Mouse (Mus musculus): ENCODE measurements around the gene Saxo1. TPM values are rescaled to one million over a fixed set of nuclear protein-coding genes. Genes with fewer than 3 reads are reported as not detected.

The Saxo1 gene
- total and polyA plus RNA-seq, 3 experiments = not detected

DNA sequence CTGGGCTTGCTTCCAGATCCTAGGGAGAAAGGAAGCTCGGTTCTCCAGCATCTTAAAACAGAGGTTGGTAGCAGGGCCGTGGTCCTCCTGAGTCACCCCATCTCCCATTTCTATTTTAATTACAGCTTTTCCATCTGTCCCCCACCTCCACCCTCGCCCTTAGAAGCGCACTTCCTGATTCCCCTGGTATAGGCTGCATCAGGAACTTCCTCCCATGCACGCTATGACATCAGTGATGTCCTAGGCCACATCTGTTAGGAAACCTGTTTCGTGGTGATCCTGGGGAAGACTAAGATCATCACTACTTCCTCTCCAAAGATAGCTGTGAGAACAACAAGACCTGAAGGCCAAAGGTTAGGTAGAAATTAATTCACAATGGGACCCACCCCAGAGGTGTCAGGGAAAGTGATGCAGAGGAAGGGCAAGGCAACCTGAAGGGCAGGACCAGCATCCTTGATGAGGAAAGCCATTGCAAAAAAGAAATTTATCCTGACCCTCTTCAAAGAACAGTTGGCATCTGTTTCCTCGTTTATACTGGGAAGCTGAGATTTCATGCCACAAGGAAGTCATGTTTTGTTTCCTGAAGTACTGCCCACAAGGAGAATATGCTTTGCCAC lies 161.3 kb downstream of the Saxo1 start:
- Histone ChIP-seq H3K79me2 (ENCODE audit: control insufficient read depth, insufficient read depth, low read length, poor library complexity) (no peaks in the 10 kb centered on the region), H3K4me1 (ENCODE audit: control insufficient read depth in 1 of 2, insufficient read depth in 2 of 2, low read length in 2 of 2) (no peaks in the 10 kb centered on the region), H3K36me3 (ENCODE audit: control insufficient read depth in 1 of 2, insufficient read depth in 2 of 2, low read length in 2 of 2) (no peaks in the 10 kb centered on the region), H3K9me3 (replicated peaks; ENCODE audit: insufficient read depth, low read length) (no peaks in the 10 kb centered on the region), H3K27ac (ENCODE audit: control insufficient read depth, low read depth, low read length) (no peak overlapping the region), H3K4me3 (ENCODE audit: control insufficient read depth in 1 of 2, insufficient read depth in 1 of 2, low read depth in 2 of 2, low read length in 2 of 2) (no peak overlapping the region), H3K9ac (ENCODE audit: control insufficient read depth, low read depth, low read length, poor library complexity, severe bottlenecking) (no peak overlapping the region), H3K27me3 (ENCODE audit: control insufficient read depth in 1 of 2, insufficient read depth in 2 of 2, low read length in 2 of 2) (no peaks in the 10 kb centered on the region; a peak in 1 of 4 replicates)
- TF ChIP-seq ETS1 (IDR thresholded peaks at IDR 0.05; ENCODE audit: low read depth, low read length) (no peak), E2F4 (IDR thresholded peaks at IDR 0.05; ENCODE audit: borderline replicate concordance, low read depth, low read length) (no peak), ZC3H11A (IDR thresholded peaks at IDR 0.05; ENCODE audit: low read depth, low read length) (no peak)
- DNase-seq (ENCODE audit: low read depth, low spot score) = no peak

- H3K36me3 ChIP-seq (ENCODE audit: control insufficient read depth in 1 of 2, insufficient read depth in 2 of 2, low read length in 2 of 2) = no peaks in the 10 kb centered on the region
- H3K4me3 ChIP-seq (ENCODE audit: control insufficient read depth in 1 of 2, insufficient read depth in 1 of 2, low read depth in 2 of 2, low read length in 2 of 2) = no peak overlapping the region
- no peaks in the 10 kb centered on the region for H3K79me2 ChIP-seq (ENCODE audit: control insufficient read depth, insufficient read depth, low read length, poor library complexity)
- no peak overlapping the region for H3K9ac ChIP-seq (ENCODE audit: control insufficient read depth, low read depth, low read length, poor library complexity, severe bottlenecking)
- DNase-seq (ENCODE audit: low read depth, low spot score) = no peak
- no peaks in the 10 kb centered on the region for H3K4me1 ChIP-seq (ENCODE audit: control insufficient read depth in 1 of 2, insufficient read depth in 2 of 2, low read length in 2 of 2)
- no peaks in the 10 kb centered on the region for H3K9me3 ChIP-seq (replicated peaks; ENCODE audit: insufficient read depth, low read length)
- H3K27ac ChIP-seq (ENCODE audit: control insufficient read depth, low read depth, low read length) = no peak overlapping the region
- TF ChIP-seq SIN3A (IDR thresholded peaks at IDR 0.05; ENCODE audit: low read length) (no peak), NELFE (IDR thresholded peaks at IDR 0.05; ENCODE audit: low read depth, low read length) (no peak), ZMIZ1 (IDR thresholded peaks at IDR 0.05; ENCODE audit: low read depth, low read length) (no peak), USF2 (IDR thresholded peaks at IDR 0.05; ENCODE audit: borderline replicate concordance in 1 of 2, insufficient read depth in 1 of 2, low read depth in 1 of 2, low read length in 2 of 2) (no peak), E2F4 (IDR thresholded peaks at IDR 0.05; ENCODE audit: borderline replicate concordance, low read depth, low read length) (no peak), MYC (IDR thresholded peaks at IDR 0.05; ENCODE audit: low read depth, low read length) (no peak), CTCF (IDR thresholded peaks at IDR 0.05 in 2 of 3, conservative IDR thresholded peaks at IDR 0.05 in 1 of 3; ENCODE audit: control insufficient read depth in 1 of 3, insufficient read depth in 1 of 3, low read depth in 2 of 3, low read length in 3 of 3, poor library complexity in 1 of 3, severe bottlenecking in 1 of 3) (no peak), MAZ (IDR thresholded peaks at IDR 0.05; ENCODE audit: low read depth, low read length) (no peak), RCOR1 (IDR thresholded peaks at IDR 0.05; ENCODE audit: low read depth, low read length) (no peak), ZNF384 (IDR thresholded peaks at IDR 0.05; ENCODE audit: low read depth, low read length) (no peak), GABPA (IDR thresholded peaks at IDR 0.05; ENCODE audit: low read depth, low read length) (no peak), MEF2A (IDR thresholded peaks at IDR 0.05; ENCODE audit: extremely low read depth, insufficient replicate concordance, low read depth, low read length, poor library complexity, severe bottlenecking) (no peak), ZKSCAN1 (IDR thresholded peaks at IDR 0.05; ENCODE audit: low read depth, low read length) (no peak), POLR2A (IDR thresholded peaks at IDR 0.05; ENCODE audit: control insufficient read depth in 1 of 2, insufficient read depth in 1 of 2, low read depth in 1 of 2, low read length in 2 of 2, poor library complexity in 1 of 2) (no peak), ZC3H11A (IDR thresholded peaks at IDR 0.05; ENCODE audit: low read depth, low read length) (no peak), USF1 (IDR thresholded peaks at IDR 0.05; ENCODE audit: low read depth, low read length) (no peak), EP300 (IDR thresholded peaks at IDR 0.05; ENCODE audit: low read depth in 1 of 2, low read length in 2 of 2) (no peak)
- H3K27me3 ChIP-seq (ENCODE audit: control insufficient read depth in 1 of 2, insufficient read depth in 2 of 2, low read length in 2 of 2) = no peaks in the 10 kb centered on the region; a peak in 1 of 4 replicates
Observed at GRCm38 (mm10) chr4:86395636-86396035, 162.5 kb downstream of the Saxo1 start.

Other genes starting within 250 kb of the Saxo1 start
- gene Rraga, start 17.3 kb upstream of the Saxo1 start, total RNA-seq (2012; rRNA removed) = 9.6 and 11.0 TPM in 2 replicates
- 100 to 1,000 TPM in 1 of 2 experiments, 10 to 100 TPM in 1; 68.7 to 182 TPM for gene Rraga, start 17.3 kb upstream of the Saxo1 start, polyA plus RNA-seq (2012; ENCODE audit: insufficient read depth in 1 of 2, insufficient read length in 2 of 2, low read depth in 1 of 2, low replicate concordance in 2 of 2, missing spikeins in 1 of 2)
- gene Haus6, start 53.7 kb upstream of the Saxo1 start, total RNA-seq (2012; rRNA removed) = 31.8 and 41.3 TPM in 2 replicates
- 10 to 100 TPM in 1 of 2 experiments, not detected in 1; 22.1 TPM for gene Haus6, start 53.7 kb upstream of the Saxo1 start, polyA plus RNA-seq (2012; ENCODE audit: insufficient read depth in 1 of 2, insufficient read length in 2 of 2, low read depth in 1 of 2, low replicate concordance in 2 of 2, missing spikeins in 1 of 2)
- gene Plin2, start 111.7 kb upstream of the Saxo1 start, total RNA-seq (2012; rRNA removed) = 45.9 and 75.9 TPM in 2 replicates
- gene Plin2, start 111.7 kb upstream of the Saxo1 start, polyA plus RNA-seq (2012; ENCODE audit: insufficient read depth in 1 of 2, insufficient read length in 2 of 2, low read depth in 1 of 2, low replicate concordance in 2 of 2, missing spikeins in 1 of 2) = 10 to 100 TPM in 1 of 2 experiments, not detected in 1; 92.2 TPM
- 11.3 and 11.8 TPM in 2 replicates for gene Dennd4c, start 190.2 kb upstream of the Saxo1 start, total RNA-seq (2012; rRNA removed)
- gene Dennd4c, start 190.2 kb upstream of the Saxo1 start, polyA plus RNA-seq (2012; ENCODE audit: insufficient read depth in 1 of 2, insufficient read length in 2 of 2, low read depth in 1 of 2, low replicate concordance in 2 of 2, missing spikeins in 1 of 2) = 10 to 100 TPM; 15.5 to 24.6 TPM

Measured in MEL (cell line).